Mouse (Mus musculus) heart, postnatal 0 days (tissue): ENCODE measurements around the gene Cebpb.

ENCODE experiments used
- CTCF ChIP-seq: IDR thresholded peaks from 2 replicates; pipeline ENCODE4 v1.5.1; 2016; ENCODE audit warnings: antibody characterized with exemption, control low read depth, low read depth
- EP300 ChIP-seq: IDR thresholded peaks from 2 replicates; pipeline ENCODE4 v1.6.1; 2016; ENCODE audit warnings: antibody characterized with exemption, low read depth

DNA sequence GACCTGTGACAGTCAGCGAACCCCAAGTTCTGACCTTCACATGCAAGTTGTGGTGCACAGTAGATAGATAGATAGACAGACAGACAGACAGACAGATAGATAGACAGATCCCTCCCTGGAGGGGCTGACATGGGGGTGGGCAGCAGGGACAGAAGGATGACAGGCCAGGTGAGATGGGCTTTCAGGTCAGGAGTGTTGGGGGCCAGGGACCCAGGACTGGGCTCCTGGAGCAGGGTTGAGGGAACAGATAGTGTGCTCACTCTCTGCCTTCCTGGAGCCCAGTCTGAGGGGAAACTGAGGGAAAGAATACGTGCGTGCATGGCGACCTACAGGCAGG lies 1.5 kb upstream of the Cebpb start:
- no peak for TF ChIP-seq CTCF
- no peak for TF ChIP-seq EP300
